Mouse (Mus musculus): ENCODE measurements at regions not wholly inside any gene's neighbourhood (a gene's known extent, or its start where the extent isn't known, plus 50 kb on each side); places are given as distances from the start of the nearest gene placed in this dataset.

DNA sequence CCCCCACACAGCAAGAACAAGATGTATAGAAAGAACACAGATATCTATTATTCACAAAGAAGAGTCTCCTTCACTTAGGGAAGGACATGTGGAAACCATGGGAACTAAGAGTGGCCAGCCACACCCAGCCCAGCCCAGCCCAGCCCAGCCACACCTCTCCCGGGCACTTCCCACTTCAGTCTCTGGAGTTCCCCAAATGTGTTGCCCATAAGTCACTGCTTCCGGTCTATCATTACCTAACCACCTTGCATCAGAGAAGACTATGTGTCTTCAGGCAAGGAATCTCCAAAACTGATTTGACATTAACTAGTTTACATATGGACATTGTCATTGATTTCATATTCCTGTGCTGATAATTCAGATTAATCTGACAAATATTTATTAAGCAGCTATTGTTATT is 147.6 kb downstream of the Nfkbiz start:
- DNase-seq (ENCODE audit: low read depth in 1 of 2, low spot score in 2 of 2) = peak; percentile 44 to 59

GRCm38 (mm10) chr16:55663946-55664345 is 174.8 kb downstream of the Nfkbiz start:
- DNase-seq (ENCODE audit: low read depth in 1 of 2, low spot score in 2 of 2) = no peak

- DNase-seq (ENCODE audit: low read depth in 1 of 2, low spot score in 2 of 2) = peak in 1 of 2 experiments; percentile 24
Measured at GRCm38 (mm10) chr16:55636667-55637450, 201.8 kb downstream of the Nfkbiz start.

DNA sequence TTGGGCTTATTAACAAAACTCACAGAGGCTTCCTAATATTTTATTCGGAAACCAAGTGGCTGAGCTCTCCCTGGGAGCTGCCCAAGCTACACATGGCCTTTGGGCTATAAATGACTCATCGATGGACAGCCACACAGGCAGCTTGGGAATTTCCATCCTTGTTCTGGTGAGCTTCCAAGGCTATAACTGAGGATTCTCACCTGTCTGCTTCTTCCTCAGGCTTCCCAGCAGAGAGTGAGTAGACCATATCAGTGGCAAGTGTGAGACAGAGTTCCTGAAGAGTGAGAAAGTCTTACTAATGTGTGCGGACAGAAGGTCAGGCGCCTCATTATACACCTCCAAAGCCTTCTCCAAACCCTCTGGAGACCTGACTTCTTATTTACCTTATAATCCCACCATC is 202.5 kb downstream of the Nfkbiz start:
- DNase-seq (ENCODE audit: low read depth in 1 of 2, low spot score in 2 of 2) = no peak

- DNase-seq (ENCODE audit: low read depth in 1 of 2, low spot score in 2 of 2) = no peak
Measured at GRCm38 (mm10) chr16:55634691-55635090, 204.0 kb downstream of the Nfkbiz start.

DNA sequence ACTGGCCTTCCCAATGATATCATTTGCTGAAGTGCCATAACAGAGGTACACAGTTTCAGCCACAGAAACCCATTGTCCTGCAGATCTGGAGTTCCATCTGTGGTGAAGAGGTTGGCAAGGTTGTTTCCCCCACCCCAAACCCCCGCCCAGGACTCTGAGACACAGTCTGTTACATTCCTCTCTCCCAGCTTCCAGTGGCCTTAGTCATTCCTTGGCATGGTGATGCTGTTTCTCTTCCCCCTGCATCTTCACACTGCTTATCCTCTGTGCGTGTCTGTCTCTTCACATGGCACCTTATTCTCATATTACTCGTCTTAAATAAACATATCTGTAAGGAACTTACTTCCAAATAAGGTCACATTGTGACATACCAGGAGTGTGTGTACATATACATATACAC is 206.5 kb downstream of the Nfkbiz start:
- DNase-seq (ENCODE audit: low read depth in 1 of 2, low spot score in 2 of 2) = no peak

- DNase-seq (ENCODE audit: low read depth in 1 of 2, low spot score in 2 of 2) = no peak
Measured at GRCm38 (mm10) chr16:55631637-55632036, 207.1 kb downstream of the Nfkbiz start.

- no peak for DNase-seq (ENCODE audit: low read depth in 1 of 2, low spot score in 2 of 2)
Measured at GRCm38 (mm10) chr16:55631048-55631447, 207.7 kb downstream of the Nfkbiz start.

DNA sequence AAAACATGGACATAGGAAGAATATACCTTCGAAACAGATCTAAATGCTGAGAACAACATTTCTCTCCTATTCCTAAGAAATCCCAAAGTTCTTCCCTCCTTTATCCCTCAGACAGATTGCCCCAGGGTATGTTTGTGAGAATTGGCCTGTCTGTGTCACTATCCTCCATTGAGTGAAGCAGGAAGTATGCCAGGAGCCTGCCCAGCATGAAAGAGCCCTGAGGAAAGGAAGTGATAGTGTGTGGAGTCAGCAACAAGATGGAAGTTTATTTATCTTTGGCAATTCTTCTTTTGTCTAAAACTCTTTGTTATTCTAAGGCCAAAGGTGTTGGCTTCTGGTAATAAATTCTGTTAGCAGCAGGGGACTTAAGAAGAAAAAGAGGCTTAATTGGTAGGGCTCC is 211.2 kb downstream of the Nfkbiz start:
- no peak for DNase-seq (ENCODE audit: low read depth in 1 of 2, low spot score in 2 of 2)

DNA sequence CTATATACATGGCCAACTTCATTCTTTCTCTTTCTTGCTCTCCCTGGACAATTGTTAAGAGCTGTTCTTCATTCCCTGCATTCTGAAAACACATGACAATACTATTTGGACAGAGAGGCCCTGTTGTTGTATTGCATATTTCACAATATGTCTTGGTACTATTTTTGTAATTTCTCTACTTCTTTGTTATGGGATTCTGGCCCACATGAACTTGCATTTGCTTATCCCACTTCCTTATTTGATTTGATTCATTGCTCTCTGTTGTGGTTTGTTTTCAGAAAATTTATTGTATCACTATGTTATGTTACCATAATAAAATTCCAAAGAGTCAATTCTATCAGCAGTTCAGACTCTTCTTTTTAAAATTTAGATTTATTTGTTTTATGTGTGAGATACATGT is 215.3 kb downstream of the Nfkbiz start:
- DNase-seq (ENCODE audit: low read depth in 1 of 2, low spot score in 2 of 2) = no peak

GRCm38 (mm10) chr16:55619731-55620130 is 219.0 kb downstream of the Nfkbiz start:
- no peak for DNase-seq (ENCODE audit: low read depth in 1 of 2, low spot score in 2 of 2)

GRCm38 (mm10) chr16:55617958-55618357 is 220.7 kb downstream of the Nfkbiz start:
- no peak for DNase-seq (ENCODE audit: low read depth in 1 of 2, low spot score in 2 of 2)

DNA sequence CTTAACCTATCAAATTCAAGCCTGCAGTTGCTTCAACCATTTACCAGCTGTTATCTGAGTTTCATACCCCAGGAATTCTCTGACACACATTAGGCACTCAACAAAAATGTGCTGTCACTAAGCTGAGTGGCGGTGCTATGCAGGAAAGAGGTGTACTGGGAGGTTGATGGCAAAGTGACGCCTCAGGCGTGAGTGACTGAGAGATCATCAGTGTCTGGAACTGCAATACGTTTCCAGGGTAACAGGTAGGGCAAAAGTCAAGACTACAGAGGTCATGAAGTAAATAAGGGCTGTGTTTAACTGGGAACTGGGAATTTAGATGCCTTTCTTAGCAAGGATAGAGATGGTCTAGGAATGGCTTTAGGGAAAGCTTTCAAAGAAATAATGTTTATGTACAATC is 221.2 kb downstream of the Nfkbiz start:
- no peak for DNase-seq (ENCODE audit: low read depth in 1 of 2, low spot score in 2 of 2)

GRCm38 (mm10) chr16:55616408-55617120 is 222.1 kb downstream of the Nfkbiz start:
- no peak for DNase-seq (ENCODE audit: low read depth in 1 of 2, low spot score in 2 of 2)

GRCm38 (mm10) chr16:55612873-55613272 is 225.8 kb downstream of the Nfkbiz start:
- DNase-seq (ENCODE audit: low read depth in 1 of 2, low spot score in 2 of 2) = no peak

GRCm38 (mm10) chr16:55612001-55612400 is 226.7 kb downstream of the Nfkbiz start:
- DNase-seq (ENCODE audit: low read depth in 1 of 2, low spot score in 2 of 2) = no peak

DNA sequence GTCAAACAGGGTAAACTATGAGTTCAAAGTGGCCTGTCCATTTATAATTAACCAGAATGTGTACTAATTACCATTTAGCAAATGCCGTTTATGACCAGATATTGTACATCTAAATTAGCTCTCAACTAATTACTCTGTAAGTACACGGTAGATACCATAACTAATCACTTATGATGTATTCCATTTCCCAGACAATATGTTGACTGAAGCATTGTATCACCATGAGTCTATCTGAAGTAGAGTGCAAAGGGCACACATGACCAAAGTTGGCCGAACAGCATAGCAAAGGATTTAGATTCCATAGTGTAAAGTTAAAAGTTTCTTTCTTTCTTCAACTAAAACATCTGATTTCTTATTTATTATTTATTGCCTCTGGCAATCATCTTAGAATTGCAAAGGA is 227.5 kb downstream of the Nfkbiz start:
- no peak for DNase-seq (ENCODE audit: low read depth in 1 of 2, low spot score in 2 of 2)

GRCm38 (mm10) chr16:55608361-55608760 is 230.3 kb downstream of the Nfkbiz start:
- no peak for DNase-seq (ENCODE audit: low read depth in 1 of 2, low spot score in 2 of 2)

DNA sequence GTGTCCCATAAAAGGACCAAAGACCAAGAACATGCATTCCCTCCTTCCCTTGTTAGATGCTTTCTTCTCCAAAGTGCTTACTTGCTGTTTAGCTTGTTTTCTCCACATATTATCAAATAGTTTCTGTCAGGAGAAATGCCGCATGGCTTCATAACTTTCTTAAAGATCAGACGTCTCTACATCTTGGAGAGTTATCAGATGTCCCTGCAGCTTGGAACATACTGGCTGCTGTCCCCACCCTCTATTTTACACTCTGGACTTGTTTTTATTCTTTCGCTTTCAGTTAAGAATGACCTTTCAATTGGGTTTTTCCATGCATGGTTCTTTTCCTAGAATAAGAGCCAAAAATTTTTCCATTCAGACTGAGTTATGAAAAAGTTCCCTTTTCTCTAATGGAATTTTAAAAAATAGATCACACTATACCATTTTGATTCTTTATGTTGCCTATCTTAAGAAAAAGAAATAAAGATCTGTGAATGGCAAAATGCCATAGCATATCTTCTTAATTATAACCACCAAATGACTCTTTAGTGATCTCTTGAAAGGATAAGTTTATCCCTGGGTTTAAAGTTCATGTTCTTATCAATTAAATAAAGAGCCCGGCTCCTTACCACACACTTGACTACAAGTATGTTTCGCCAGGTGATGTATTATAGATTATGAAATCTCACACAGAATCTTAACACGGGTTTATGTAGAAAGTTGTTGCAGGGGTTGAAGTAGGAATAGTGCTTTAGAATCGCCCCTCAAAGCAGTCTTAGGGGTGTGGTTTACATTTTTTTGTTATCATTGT is 232.1 kb downstream of the Nfkbiz start:
- no peak for DNase-seq (ENCODE audit: low read depth in 1 of 2, low spot score in 2 of 2)

- DNase-seq (ENCODE audit: low read depth in 1 of 2, low spot score in 2 of 2) = no peak
Measured at GRCm38 (mm10) chr16:55603611-55604010, 235.1 kb downstream of the Nfkbiz start.

GRCm38 (mm10) chr16:55589382-55589956 is 249.2 kb downstream of the Nfkbiz start:
- DNase-seq (ENCODE audit: low read depth in 1 of 2, low spot score in 2 of 2) = no peak

Measured in monocyte, adult 2 months (primary cell).